Mouse (Mus musculus) heart, adult 10 weeks (tissue): ENCODE data around the gene Bcl2l1. TPM values are rescaled to one million over a fixed set of nuclear protein-coding genes. Genes with fewer than 3 reads are reported as not detected.

Experiments used
- polyA plus RNA-seq: library from polyadenylated mRNA; stranded (reverse); fragments of 350-450 nt; fragmentation: Illumina TruSeq; extraction: RNeasy Lipid Tissue Mini Kit (QIAGEN cat#74804); gene quantifications from one replicate; pipeline ENCODE4 v1.2.3, GENCODE M21; 2014; ENCODE audit warnings: low read depth, low replicate concordance

The Bcl2l1 gene
- polyA plus RNA-seq: 36.1 TPM

DNA sequence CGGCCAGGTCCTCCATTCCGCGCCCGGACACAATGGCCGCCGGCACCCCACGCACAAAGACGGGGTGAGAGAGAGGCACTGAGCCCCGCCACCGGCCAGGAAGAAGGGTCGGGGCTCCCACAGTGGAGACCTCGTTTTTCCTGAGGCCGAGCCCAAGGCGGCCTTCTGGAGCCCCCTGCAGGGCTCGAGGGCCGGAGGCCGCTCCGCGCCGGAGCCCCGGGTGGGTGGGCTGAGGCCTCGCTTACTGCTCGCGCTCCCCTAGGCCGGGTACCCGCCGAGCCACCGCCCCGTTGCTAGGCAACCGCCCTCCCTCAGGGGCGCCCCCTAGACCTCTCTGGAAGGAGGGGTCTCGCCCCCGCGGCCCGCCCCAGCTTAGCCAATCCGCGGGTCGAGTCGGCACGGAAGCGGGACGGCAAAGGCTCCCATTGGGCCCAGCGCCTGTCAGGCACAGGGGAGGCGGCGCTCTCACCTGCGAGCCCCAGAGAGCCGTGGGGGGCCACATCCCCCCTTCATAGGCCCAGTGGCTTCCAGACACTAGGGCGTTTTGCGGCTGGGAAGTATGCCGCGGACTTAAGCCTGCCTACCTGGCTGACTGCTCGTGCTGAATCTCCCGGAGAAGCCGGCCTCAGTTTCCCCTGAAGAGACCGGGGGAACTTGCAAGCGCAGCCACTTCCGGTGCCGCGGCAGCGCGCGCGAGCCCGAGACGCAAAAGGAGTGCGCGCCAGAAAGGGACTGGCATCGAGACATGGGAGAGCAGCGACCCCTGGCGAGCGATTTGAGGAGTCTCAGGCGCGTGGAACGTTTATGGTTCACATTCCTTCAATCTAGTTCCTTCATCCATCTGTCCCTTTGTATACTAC lies at the start of gene Bcl2l1:
Bcl2l1 (minus strand) TSS at position 710 of the 860 bp plus-strand sequence.

GRCm38 (mm10) chr2:152847815-152848302 lies 16.3 kb upstream of the Bcl2l1 start, which contains the start of gene Tpx2:
Tpx2 (plus strand) TSS chr2:152847964.

GRCm38 (mm10) chr2:152753944-152754711 lies 77.4 kb downstream of the Bcl2l1 start, which contains the start of gene Cox4i2:
Cox4i2 (plus strand) TSS chr2:152754173.

GRCm38 (mm10) chr2:152736090-152736601 lies 95.4 kb downstream of the Bcl2l1 start, which contains the start of gene Id1:
Id1 (plus strand) TSS chr2:152736251.

Other genes with a start within 250 kb of the Bcl2l1 start
- not detected for gene Defb45, start 232.3 kb downstream of the Bcl2l1 start, polyA plus RNA-seq
- gene Defb36, start 227.4 kb downstream of the Bcl2l1 start, polyA plus RNA-seq: not detected
- not detected for gene Defb25, start 208.7 kb downstream of the Bcl2l1 start, polyA plus RNA-seq
- 7.0 TPM for gene Rem1, start 204.8 kb downstream of the Bcl2l1 start, polyA plus RNA-seq
- 35.5 TPM for gene H13, start 162.3 kb downstream of the Bcl2l1 start, polyA plus RNA-seq
- gene Mcts2, start 144.7 kb downstream of the Bcl2l1 start, polyA plus RNA-seq: 16.7 TPM
- 95.2 TPM for gene Id1, start 95.5 kb downstream of the Bcl2l1 start, polyA plus RNA-seq
- gene Cox4i2, start 77.6 kb downstream of the Bcl2l1 start, polyA plus RNA-seq: 20.2 TPM
- gene Tpx2, start 16.2 kb upstream of the Bcl2l1 start, polyA plus RNA-seq: 0.84 TPM
- gene Mylk2, start 79.6 kb upstream of the Bcl2l1 start, polyA plus RNA-seq: 0.29 TPM
- gene Foxs1, start 101.5 kb upstream of the Bcl2l1 start, polyA plus RNA-seq: 8.3 TPM
- gene Dusp15, start 120.0 kb upstream of the Bcl2l1 start, polyA plus RNA-seq: not detected
- gene Ttll9, start 130.8 kb upstream of the Bcl2l1 start, polyA plus RNA-seq: not detected
- 197 TPM for gene Pdrg1, start 183.7 kb upstream of the Bcl2l1 start, polyA plus RNA-seq
- gene Xkr7, start 200.1 kb upstream of the Bcl2l1 start, polyA plus RNA-seq: not detected
- 30.9 TPM for gene Ccm2l, start 234.2 kb upstream of the Bcl2l1 start, polyA plus RNA-seq